Comparison of ENCODE assay signal across 8 mouse cellular contexts in the genomic region with DNA sequence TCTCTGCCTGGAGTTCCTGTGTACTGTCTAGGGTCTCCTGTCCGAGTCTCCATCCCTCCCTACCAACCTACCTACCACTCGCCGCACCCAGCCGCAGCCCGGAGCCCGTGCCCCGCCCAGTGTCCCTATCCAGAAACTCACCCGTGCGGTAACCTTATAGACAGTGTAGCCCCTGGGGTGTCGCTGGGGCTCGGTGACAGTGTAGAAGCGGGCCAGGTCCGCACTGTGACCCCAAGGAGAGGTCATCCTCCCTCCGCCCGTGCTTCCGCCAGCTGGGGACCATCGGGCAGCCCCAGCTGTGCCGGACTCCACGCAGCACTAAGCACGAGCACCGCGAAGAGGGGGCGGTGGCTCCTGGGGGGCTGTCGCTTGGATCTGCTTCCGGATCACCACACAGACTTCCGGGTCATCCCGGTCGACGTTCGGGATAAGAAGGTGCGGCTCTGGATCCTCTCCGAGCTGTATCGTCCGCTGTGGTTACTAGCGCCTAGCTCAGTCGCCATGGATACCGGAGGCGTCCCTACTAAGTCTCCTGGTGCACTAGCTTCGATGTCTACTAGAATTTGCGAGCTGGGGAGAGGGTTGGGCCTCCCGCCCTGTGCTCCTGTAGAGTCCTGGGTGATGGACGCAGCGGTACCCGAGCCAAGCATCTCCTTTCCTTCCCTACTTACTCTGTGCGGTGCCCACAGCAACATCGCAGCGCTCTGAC. TPM values are rescaled to one million over a fixed set of nuclear protein-coding genes. Genes with fewer than 3 reads are reported as not detected.
DNase-seq lines count a peak whose midpoint lies in the region; ATAC-seq lines count a peak whose summit lies in the region.

A gene (minus strand): TSS at position 356 of the 709 bp plus-strand sequence.

- ATAC-seq in hindbrain, embryonic 12.5 days (ENCODE audit: low FRiP score), result peak; percentile 95

- H3K27me3 ChIP-seq in hindbrain, embryonic 12.5 days, result 0 out of 2 replicates have a peak, but pooled peaks cover 2% of the 10 kb centered on the region

- peak within 1 kb of the TSS; percentile 76 for H3K9ac ChIP-seq in hindbrain, embryonic 12.5 days

- peaks cover 20% of the 10 kb centered on the region for H3K4me1 ChIP-seq in hindbrain, embryonic 12.5 days

- DNase-seq in NIH3T3 (ENCODE audit: low read depth), result peak; percentile 91
- DNase-seq in cerebellum, postnatal 10 days, result peak; percentile 91 to 94
- DNase-seq in frontal cortex, postnatal 10 days (ENCODE audit: low spot score in 2 of 2), result peak; percentile 81 to 82
- peak; percentile 73 to 81 for DNase-seq in layer of hippocampus, postnatal 25 days (ENCODE audit: extremely low spot score in 1 of 2, low spot score in 1 of 2)
- DNase-seq in lung, postnatal 14 days, result peak; percentile 82
- peak; percentile 81 for DNase-seq in retina, adult 2 months (ENCODE audit: low read depth, low spot score)
- DNase-seq in thymus, postnatal 25 days, result peak; percentile 68

- WGBS in hindbrain, embryonic 12.5 days, result under 1% methylated on average over 47 of the region's 47 CpGs

- H3K4me2 ChIP-seq in hindbrain, embryonic 12.5 days (replicated peaks), result peak within 1 kb of the TSS; percentile 72

- no peaks in the 10 kb centered on the region for H3K9me3 ChIP-seq in hindbrain, embryonic 12.5 days (replicated peaks)

- peak within 1 kb of the TSS; percentile 69 for H3K27ac ChIP-seq in hindbrain, embryonic 12.5 days

- H3K4me3 ChIP-seq in hindbrain, embryonic 12.5 days, result peak within 1 kb of the TSS; percentile 66

- no peaks in the 10 kb centered on the region for H3K36me3 ChIP-seq in hindbrain, embryonic 12.5 days

RNA-seq across cellular contexts. Expression of the gene that starts here (rescaled TPM):
- polyA plus RNA-seq in hindbrain, embryonic 12.5 days (2016; fragmentation: Nextera tagmentation; extraction: Ambion mirVana), result 23.9 and 29.1 TPM in 2 replicates
- total RNA-seq in layer of hippocampus, postnatal 25 days (2021), result 10 to 100 TPM; 69.0 to 74.8 TPM

Comparison
In these comparisons a context has a peak if more than half of its experiments do, and no peak if none do; other contexts are left out.
1. Peak in every context shown above with its lines: DNase-seq, ATAC-seq, H3K4me3 ChIP-seq and H3K27ac ChIP-seq.